Mouse (Mus musculus) liver, postnatal 0 days (tissue): ENCODE data around the gene Clp1. TPM values are rescaled to one million over a fixed set of nuclear protein-coding genes. Genes with fewer than 3 reads are reported as not detected.

ENCODE experiments used
- ATAC-seq: fragments of 200-750 bp; cut with Nextera tagmentation; 2 replicates; pipeline ENCODE4 v1.8.0; 2017; ENCODE audit warnings: mild to moderate bottlenecking, moderate library complexity
- DNase-seq: peaks from one replicate; pipeline ENCODE4 v3.0.0-alpha.2; 2016
- H3K27ac ChIP-seq: fragments of 300-500 bp; sonication (generic); 2 replicates; pipeline ENCODE4 v1.5.1; 2014; ENCODE audit warnings: antibody characterized with exemption, moderate library complexity, mild to moderate bottlenecking, low read depth
- H3K27me3 ChIP-seq: fragments of 300-500 bp; sonication (generic); 2 replicates; pipeline ENCODE4 v1.6.1; 2014; ENCODE audit warnings: low read length, control low read depth, mixed read lengths; ENCODE audit not compliant: insufficient read depth
- H3K36me3 ChIP-seq: fragments of 300-500 bp; sonication (generic); replicated peaks from 2 replicates; pipeline ENCODE4 v1.6.1; 2014; ENCODE audit warnings: mild to moderate bottlenecking, control low read depth, low read length, moderate library complexity, mixed read lengths; ENCODE audit not compliant: insufficient read depth
- H3K4me1 ChIP-seq: fragments of 300-500 bp; sonication (generic); 2 replicates; pipeline ENCODE4 v1.6.1; 2014; ENCODE audit warnings: antibody characterized with exemption, mild to moderate bottlenecking, control low read depth; ENCODE audit not compliant: insufficient read depth
- H3K4me2 ChIP-seq: fragments of 300-500 bp; sonication (generic); 2 replicates; pipeline ENCODE4 v1.6.1; 2014; ENCODE audit warnings: low read depth, mild to moderate bottlenecking, low read length, moderate library complexity, mixed read lengths
- H3K4me3 ChIP-seq: fragments of 300-500 bp; sonication (generic); 2 replicates; pipeline ENCODE4 v1.5.1; 2014; ENCODE audit warnings: low read depth, low read length
- H3K9ac ChIP-seq: fragments of 300-500 bp; sonication (generic); replicated peaks from 2 replicates; pipeline ENCODE4 v1.6.1; 2014; ENCODE audit warnings: mild to moderate bottlenecking, moderate library complexity
- H3K9me3 ChIP-seq: fragments of 300-500 bp; sonication (generic); 2 replicates; pipeline ENCODE4 v1.6.1; 2016; ENCODE audit warnings: mild to moderate bottlenecking, control low read depth, low read length, mixed read lengths
- CTCF ChIP-seq: sonication (generic); IDR thresholded peaks from 2 replicates; pipeline ENCODE4 v1.5.1; 2016; ENCODE audit warnings: antibody characterized with exemption, low read depth
- EP300 ChIP-seq: IDR thresholded peaks from 2 replicates; pipeline ENCODE4 v1.6.1; 2016; ENCODE audit warnings: antibody characterized with exemption, low read depth, mild to moderate bottlenecking
- WGBS: fragments of 180-500 bp; shearing (Covaris S2); extraction: QIAGEN DNeasy Blood & Tissue Kit; methylation state at CpG from one replicate; pipeline ENCODE4 v1.1.7; 2014; ENCODE audit not compliant: insufficient replicate concordance; 5-methylcytosine and 5-hydroxymethylcytosine counted together
- polyA plus RNA-seq: library from polyadenylated mRNA; unstranded; fragments of >200 nt; fragmentation: Nextera tagmentation; extraction: Ambion mirVana; gene quantifications from 2 replicates; pipeline ENCODE4 v1.2.1, GENCODE M21; 2015

Clp1 gene
- polyA plus RNA-seq, 1 experiment from 2014 or later = 32.1 TPM

DNA sequence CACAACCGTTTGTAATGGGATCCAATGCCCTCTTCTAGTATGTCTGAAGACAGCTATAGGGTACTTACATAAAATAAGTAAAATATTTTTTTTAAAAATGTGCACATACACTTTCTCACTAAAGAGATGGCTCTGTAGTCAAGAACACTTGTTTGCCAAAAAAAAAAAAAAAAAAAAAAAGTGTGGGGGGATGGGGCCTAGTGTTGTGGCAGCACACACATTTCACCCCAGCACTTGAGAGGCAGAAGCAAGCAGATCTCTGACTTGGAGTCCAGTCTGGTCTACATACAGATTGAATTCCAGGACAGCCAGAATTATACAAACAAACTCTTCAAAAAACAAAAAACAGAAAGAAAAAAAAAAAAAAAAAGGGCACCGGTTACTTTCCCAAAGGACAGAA, 6.4 kb downstream of the Clp1 start:
- DNase-seq (no peak), ATAC-seq (no peak)
- Histone ChIP-seq H3K4me3 (no peak overlapping the region), H3K9ac (no peak overlapping the region), H3K27ac (no peak overlapping the region), H3K4me2 (no peak overlapping the region), H3K4me1 (peaks cover 25% of the 10 kb centered on the region), H3K36me3 (peaks cover 34% of the 10 kb centered on the region), H3K27me3 (no peaks in the 10 kb centered on the region), H3K9me3 (no peaks in the 10 kb centered on the region)
- TF ChIP-seq EP300 (no peak), CTCF (no peak)
- 93% methylated on average over 2 of the region's 2 CpGs for WGBS

DNA sequence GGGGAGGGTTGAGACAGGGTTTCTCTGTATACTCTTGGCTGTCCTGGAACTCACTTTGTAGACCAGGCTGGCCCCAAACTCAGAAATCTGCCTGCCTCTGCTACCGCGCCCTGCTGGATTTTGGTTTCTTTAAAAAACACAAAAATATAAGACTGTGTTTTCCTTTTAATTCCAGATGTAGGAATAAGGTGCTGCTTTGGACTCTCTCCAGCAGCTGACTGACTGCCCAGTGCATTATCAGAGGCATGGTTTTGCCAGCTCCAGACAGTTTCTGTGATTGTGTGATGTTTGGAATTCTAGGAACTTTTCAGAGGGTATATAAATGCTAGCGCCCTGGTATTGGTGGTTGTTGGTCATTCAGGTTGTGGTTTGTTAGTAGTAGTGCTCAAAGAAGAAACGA, 9.8 kb downstream of the Clp1 start:
- H3K27ac ChIP-seq = peak overlapping the region; percentile 66; the same call in 1 of the 2 replicates
- peaks cover 9% of the 10 kb centered on the region; the same call in 1 of the 2 replicates for H3K36me3 ChIP-seq
- H3K9ac ChIP-seq = no peak overlapping the region
- H3K4me3 ChIP-seq = no peak overlapping the region
- peak overlapping the region; percentile 91; the same call in 1 of the 2 replicates for H3K4me2 ChIP-seq
- H3K4me1 ChIP-seq = peaks cover 15% of the 10 kb centered on the region
- TF ChIP-seq CTCF (no peak), EP300 (no peak)
- DNase-seq (no peak), ATAC-seq (no peak)
- no peaks in the 10 kb centered on the region for H3K9me3 ChIP-seq
- no peaks in the 10 kb centered on the region for H3K27me3 ChIP-seq
- 90% methylated on average over 4 of the region's 4 CpGs for WGBS

DNA sequence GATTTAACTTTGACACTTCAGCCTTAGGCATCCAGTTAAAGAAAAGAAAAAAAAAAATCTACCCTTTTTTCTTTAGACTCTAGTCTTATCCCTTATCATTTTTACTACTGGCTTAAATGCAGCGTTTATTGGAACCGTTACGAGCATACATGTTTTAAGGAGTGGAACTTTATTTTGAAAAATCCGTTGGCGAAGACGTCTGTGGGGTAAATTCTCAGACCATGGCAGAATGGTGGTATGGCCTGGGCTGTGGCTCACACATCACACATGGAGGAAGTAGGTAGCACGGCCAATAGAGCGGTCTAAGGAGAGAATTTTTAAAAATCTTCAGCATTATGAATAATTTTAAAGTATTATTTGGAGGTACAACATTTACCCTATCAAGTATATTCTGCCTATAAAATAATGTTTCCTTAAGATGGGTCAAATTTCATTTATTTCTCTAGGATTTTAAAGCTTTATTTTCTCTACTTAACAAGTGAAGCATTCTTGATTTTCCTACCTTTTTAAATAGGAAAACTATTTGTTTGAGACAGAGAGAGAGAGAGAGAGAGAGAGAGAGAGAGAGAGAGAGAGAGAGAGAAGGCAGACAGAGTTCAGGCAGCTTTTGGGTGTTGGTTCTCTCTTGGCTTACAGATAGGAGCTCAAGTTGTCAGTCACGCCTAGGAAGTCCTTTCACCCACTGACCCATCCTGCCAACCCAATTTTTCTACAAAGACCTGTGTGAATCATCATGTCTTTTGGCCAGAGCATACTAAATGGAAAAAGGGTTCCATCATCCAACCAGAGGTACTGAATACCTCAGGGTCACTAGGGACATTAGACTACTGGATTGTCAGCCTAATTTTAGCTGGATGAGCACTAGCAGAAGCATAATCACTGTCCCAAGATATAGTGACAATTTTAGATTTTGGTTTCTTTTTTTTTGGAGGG, 10.5 kb downstream of the Clp1 start:
- DNase-seq (no peak), ATAC-seq (no peak)
- Histone ChIP-seq H3K9ac (peak overlapping the region; percentile 82), H3K4me1 (peaks cover 18% of the 10 kb centered on the region), H3K36me3 (peaks cover 4% of the 10 kb centered on the region; the same call in 1 of the 2 replicates), H3K4me2 (peak overlapping the region; percentile 91), H3K4me3 (peak overlapping the region; percentile 90), H3K27ac (peak overlapping the region; percentile 94), H3K27me3 (no peaks in the 10 kb centered on the region), H3K9me3 (no peaks in the 10 kb centered on the region)
- TF ChIP-seq EP300 (no peak), CTCF (no peak)
- 19% methylated on average over 9 of the region's 9 CpGs for WGBS

DNA sequence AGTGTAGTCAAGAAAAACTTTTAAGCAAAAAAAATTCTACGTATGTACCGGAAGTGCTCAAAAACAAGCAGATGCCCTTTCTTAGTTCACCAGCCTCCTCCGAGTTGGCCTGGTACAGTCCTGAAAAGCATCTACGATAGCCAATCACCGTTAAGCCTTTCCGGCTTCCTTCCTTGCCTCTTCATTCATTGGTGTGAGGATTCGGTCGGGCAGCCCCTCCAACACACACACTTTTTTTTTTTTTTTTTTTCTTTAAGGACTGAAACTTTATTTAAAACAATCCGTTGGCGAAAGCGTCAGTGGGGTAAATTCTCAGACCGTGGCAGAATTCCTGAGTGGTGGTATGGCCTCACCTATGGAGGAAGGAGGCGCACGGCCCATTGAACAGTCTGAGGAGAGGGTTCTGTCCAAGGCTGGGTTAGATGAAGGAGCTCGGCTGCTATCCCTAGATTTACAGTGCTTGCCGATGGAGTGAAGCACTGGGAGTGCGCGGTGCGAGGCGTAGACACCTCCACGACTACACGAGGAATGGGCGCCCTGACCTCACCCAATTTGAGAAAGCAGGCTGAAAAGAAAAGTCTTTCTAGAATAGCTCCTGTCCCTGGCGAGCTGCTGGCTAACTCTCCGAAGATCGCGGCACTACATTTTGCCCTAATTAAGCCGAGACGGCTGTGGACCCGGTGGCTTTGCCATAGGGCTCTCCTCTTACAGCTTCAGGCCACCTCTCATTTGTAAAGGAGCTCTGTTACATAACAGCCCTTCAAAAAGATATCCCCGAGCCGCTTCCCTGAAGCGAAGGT, 11.4 kb downstream of the Clp1 start:
- peak overlapping the region; percentile 82 for H3K9ac ChIP-seq
- no peaks in the 10 kb centered on the region for H3K27me3 ChIP-seq
- ATAC-seq (peak; percentile 88), DNase-seq (peak; percentile 68)
- peak overlapping the region; percentile 91 for H3K4me2 ChIP-seq
- peaks cover 14% of the 10 kb centered on the region for H3K4me1 ChIP-seq
- peak; percentile 72 for TF ChIP-seq EP300
- no peak for TF ChIP-seq CTCF
- peak overlapping the region; percentile 94 for H3K27ac ChIP-seq
- peaks cover 7% of the 10 kb centered on the region for H3K36me3 ChIP-seq
- peak overlapping the region; percentile 90 for H3K4me3 ChIP-seq
- WGBS = under 1% methylated on average over 33 of the region's 33 CpGs
- H3K9me3 ChIP-seq = no peaks in the 10 kb centered on the region

DNA sequence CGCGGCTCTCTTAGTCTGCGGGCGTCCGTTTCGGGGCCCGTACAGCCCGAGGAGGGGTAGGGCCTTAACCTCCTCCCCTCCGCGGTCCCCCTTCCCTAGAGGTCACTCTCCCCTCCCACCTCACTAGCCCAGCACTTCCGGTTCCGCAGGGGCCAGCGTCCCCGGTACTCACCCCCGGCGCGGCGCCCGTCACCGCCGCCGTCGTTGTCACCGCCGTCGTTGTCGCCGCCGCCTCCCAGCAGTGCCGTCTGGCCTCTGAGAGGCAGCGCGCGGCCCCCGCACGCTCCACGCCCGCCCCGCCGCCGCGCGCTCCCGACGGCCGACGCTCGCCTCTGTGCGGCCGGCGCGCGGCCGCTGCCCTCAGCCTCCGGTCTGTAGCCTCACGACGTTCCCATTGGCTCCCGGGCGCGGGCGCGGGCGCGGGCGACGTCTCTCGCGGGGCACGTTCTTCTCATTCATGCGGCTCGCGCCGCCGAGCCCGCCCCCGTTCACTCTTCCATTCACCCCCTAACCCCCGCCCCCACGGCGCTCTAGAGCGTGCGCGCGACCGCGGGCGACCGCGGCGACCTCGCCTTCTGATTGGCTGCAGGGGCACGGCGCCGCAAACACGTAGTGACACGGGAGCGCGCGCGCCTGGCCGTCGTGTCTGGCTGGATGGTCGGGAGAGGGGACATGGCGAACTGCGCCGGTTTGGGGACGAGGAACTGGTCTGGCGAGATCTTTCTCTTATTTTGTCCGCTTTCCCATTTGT, 12.2 kb downstream of the Clp1 start, which contains the start of gene Zdhhc5:
TSS of gene Zdhhc5 (minus strand) at position 370 of the 751 bp plus-strand sequence.
- Histone ChIP-seq H3K27ac (peak within 1 kb of the TSS; percentile 94), H3K27me3 (no peaks in the 10 kb centered on the region), H3K9me3 (no peaks in the 10 kb centered on the region), H3K4me1 (peaks cover 14% of the 10 kb centered on the region), H3K36me3 (peaks cover 14% of the 10 kb centered on the region), H3K4me3 (peak within 1 kb of the TSS; percentile 90), H3K9ac (peak within 1 kb of the TSS; percentile 93), H3K4me2 (peak within 1 kb of the TSS; percentile 91)
- no peak for TF ChIP-seq EP300
- no peak for TF ChIP-seq CTCF
- under 1% methylated on average over 88 of the region's 107 CpGs for WGBS
- DNase-seq = peak; percentile 99
- peak; percentile 92 for ATAC-seq
